Mouse (Mus musculus): ENCODE results near the gene Clec2l. TPM values are rescaled to one million over a fixed set of nuclear protein-coding genes. Genes with fewer than 3 reads are reported as not detected.

Gene Clec2l
- polyA plus RNA-seq, 2 experiments, result 0.09 TPM; not detected in 1

DNA sequence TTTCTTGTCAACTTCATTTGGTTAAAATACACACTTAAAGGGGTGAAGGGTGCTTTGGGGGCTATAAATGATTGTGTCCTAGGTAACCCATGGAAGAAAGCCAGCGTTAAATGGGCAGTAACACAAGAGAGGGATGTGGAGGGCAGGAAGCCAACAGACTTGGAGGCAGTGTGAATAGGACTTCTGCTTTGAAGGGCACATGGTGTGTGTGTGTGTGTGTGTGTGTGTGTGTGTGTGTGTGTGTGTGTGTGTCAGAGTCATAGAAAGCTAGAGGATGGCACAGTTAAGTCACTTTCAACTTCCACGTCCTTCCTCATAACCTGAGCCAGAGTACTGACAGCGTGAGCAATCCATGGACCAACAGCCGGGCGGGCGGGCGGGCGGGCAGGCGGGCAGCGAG is 26.0 kb downstream of the Clec2l start:
- H3K4me3 ChIP-seq (ENCODE audit: insufficient read depth in 1 of 2, low read depth in 2 of 2, low read length in 2 of 2), result no peak overlapping the region
- 92% methylated on average over 10 of the region's 10 CpGs for WGBS (ENCODE audit: insufficient replicate concordance)
- no peaks in the 10 kb centered on the region for H3K9me3 ChIP-seq (ENCODE audit: control insufficient read depth, low read length)
- TF ChIP-seq EP300 (IDR thresholded peaks at IDR 0.05; ENCODE audit: low read depth), result no peak
- TF ChIP-seq CTCF (IDR thresholded peaks at IDR 0.05; ENCODE audit: low read depth), result no peak
- H3K36me3 ChIP-seq (replicated peaks; ENCODE audit: control insufficient read depth, insufficient read depth, low read depth), result peaks cover 25% of the 10 kb centered on the region
- H3K4me1 ChIP-seq (replicated peaks; ENCODE audit: control insufficient read depth in 2 of 2, insufficient read depth in 2 of 2, low read length in 1 of 2), result no peaks in the 10 kb centered on the region
- DNase-seq (ENCODE audit: low read depth in 3 of 3, low spot score in 3 of 3) (no peak), ATAC-seq (ENCODE audit: insufficient read depth) (no peak)
- no peaks in the 10 kb centered on the region for H3K27me3 ChIP-seq (ENCODE audit: control insufficient read depth, insufficient read depth, low read length)
- H3K9ac ChIP-seq (replicated peaks), result no peak overlapping the region
- no peak overlapping the region for H3K27ac ChIP-seq
- no peak overlapping the region for H3K4me2 ChIP-seq (ENCODE audit: low read depth)

GRCm38 (mm10) chr6:38690615-38691014 is 27.7 kb downstream of the Clec2l start:
- Histone ChIP-seq H3K27me3 (ENCODE audit: control insufficient read depth, insufficient read depth, low read length) (no peaks in the 10 kb centered on the region), H3K9ac (replicated peaks) (no peak overlapping the region), H3K27ac (no peak overlapping the region), H3K9me3 (ENCODE audit: control insufficient read depth, low read length) (no peaks in the 10 kb centered on the region), H3K36me3 (replicated peaks; ENCODE audit: control insufficient read depth, insufficient read depth, low read depth) (peaks cover 39% of the 10 kb centered on the region), H3K4me3 (ENCODE audit: insufficient read depth in 1 of 2, low read depth in 2 of 2, low read length in 2 of 2) (no peak overlapping the region), H3K4me1 (replicated peaks; ENCODE audit: control insufficient read depth in 2 of 2, insufficient read depth in 2 of 2, low read length in 1 of 2) (no peaks in the 10 kb centered on the region), H3K4me2 (ENCODE audit: low read depth) (no peak overlapping the region)
- DNase-seq (ENCODE audit: low read depth in 3 of 3, low spot score in 3 of 3) (no peak), ATAC-seq (ENCODE audit: insufficient read depth) (no peak)
- TF ChIP-seq CTCF (IDR thresholded peaks at IDR 0.05; ENCODE audit: low read depth), result no peak
- TF ChIP-seq EP300 (IDR thresholded peaks at IDR 0.05; ENCODE audit: low read depth), result no peak
- 72% methylated on average over 4 of the region's 4 CpGs for WGBS (ENCODE audit: insufficient replicate concordance)

GRCm38 (mm10) chr6:38691052-38691451 is 28.2 kb downstream of the Clec2l start:
- Histone ChIP-seq H3K4me2 (ENCODE audit: low read depth) (no peak overlapping the region), H3K36me3 (replicated peaks; ENCODE audit: control insufficient read depth, insufficient read depth, low read depth) (peaks cover 43% of the 10 kb centered on the region), H3K9ac (replicated peaks) (no peak overlapping the region), H3K4me1 (replicated peaks; ENCODE audit: control insufficient read depth in 2 of 2, insufficient read depth in 2 of 2, low read length in 1 of 2) (no peaks in the 10 kb centered on the region), H3K27ac (no peak overlapping the region), H3K9me3 (ENCODE audit: control insufficient read depth, low read length) (no peaks in the 10 kb centered on the region), H3K27me3 (ENCODE audit: control insufficient read depth, insufficient read depth, low read length) (no peaks in the 10 kb centered on the region), H3K4me3 (ENCODE audit: insufficient read depth in 1 of 2, low read depth in 2 of 2, low read length in 2 of 2) (no peak overlapping the region)
- 87% methylated on average over 5 of the region's 5 CpGs for WGBS (ENCODE audit: insufficient replicate concordance)
- DNase-seq (ENCODE audit: low read depth in 3 of 3, low spot score in 3 of 3) (no peak), ATAC-seq (ENCODE audit: insufficient read depth) (no peak)
- TF ChIP-seq EP300 (IDR thresholded peaks at IDR 0.05; ENCODE audit: low read depth), result no peak
- TF ChIP-seq CTCF (IDR thresholded peaks at IDR 0.05; ENCODE audit: low read depth), result no peak

DNA sequence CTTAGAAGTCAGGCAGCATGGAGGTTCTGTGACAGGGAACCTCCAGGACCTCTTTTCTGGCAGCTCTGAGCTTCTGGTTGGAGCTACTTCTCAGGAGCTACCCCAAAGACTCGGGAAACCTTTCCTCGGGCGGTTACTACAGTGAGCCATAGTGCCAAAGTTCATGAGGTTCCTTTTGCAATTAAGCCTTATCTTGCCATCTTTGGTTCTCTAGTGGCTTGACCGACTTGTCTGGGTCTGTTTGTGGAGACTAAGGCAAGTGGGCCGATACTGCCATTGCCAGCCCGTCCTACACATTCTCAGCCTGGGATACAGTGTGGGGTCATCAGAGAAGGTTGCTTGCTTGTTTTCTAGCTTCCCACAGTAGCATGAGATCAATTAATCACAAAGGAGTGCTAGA is 29.7 kb downstream of the Clec2l start:
- DNase-seq (ENCODE audit: low read depth in 3 of 3, low spot score in 3 of 3), result no peak
- no peaks in the 10 kb centered on the region for H3K4me1 ChIP-seq (replicated peaks; ENCODE audit: control insufficient read depth in 2 of 2, insufficient read depth in 2 of 2, low read length in 1 of 2)
- no peaks in the 10 kb centered on the region for H3K27me3 ChIP-seq (ENCODE audit: control insufficient read depth, insufficient read depth, low read length)
- ATAC-seq (ENCODE audit: insufficient read depth), result no peak
- no peak overlapping the region for H3K4me2 ChIP-seq (ENCODE audit: low read depth)
- no peak overlapping the region for H3K9ac ChIP-seq (replicated peaks)
- TF ChIP-seq CTCF (IDR thresholded peaks at IDR 0.05; ENCODE audit: low read depth) (no peak), EP300 (IDR thresholded peaks at IDR 0.05; ENCODE audit: low read depth) (no peak)
- no peaks in the 10 kb centered on the region for H3K9me3 ChIP-seq (ENCODE audit: control insufficient read depth, low read length)
- WGBS (ENCODE audit: insufficient replicate concordance), result 81% methylated on average over 6 of the region's 6 CpGs
- no peak overlapping the region for H3K27ac ChIP-seq
- no peak overlapping the region for H3K4me3 ChIP-seq (ENCODE audit: insufficient read depth in 1 of 2, low read depth in 2 of 2, low read length in 2 of 2)
- peaks cover 56% of the 10 kb centered on the region for H3K36me3 ChIP-seq (replicated peaks; ENCODE audit: control insufficient read depth, insufficient read depth, low read depth)

- peaks cover 78% of the 10 kb centered on the region for H3K36me3 ChIP-seq (replicated peaks; ENCODE audit: control insufficient read depth, insufficient read depth, low read depth)
These were observed 32.6 kb downstream of the Clec2l start for GRCm38 (mm10) chr6:38695380-38696054.

More at GRCm38 (mm10) chr6:38695380-38696054, 32.6 kb downstream of the Clec2l start:
- TF ChIP-seq EP300 (IDR thresholded peaks at IDR 0.05; ENCODE audit: low read depth) (no peak), CTCF (IDR thresholded peaks at IDR 0.05; ENCODE audit: low read depth) (peak; percentile 90)
- peak; percentile 49 to 57 (median 52) for DNase-seq (ENCODE audit: low read depth in 3 of 3, low spot score in 3 of 3)
- no peak overlapping the region for H3K4me3 ChIP-seq (ENCODE audit: insufficient read depth in 1 of 2, low read depth in 2 of 2, low read length in 2 of 2)
- no peaks in the 10 kb centered on the region for H3K4me1 ChIP-seq (replicated peaks; ENCODE audit: control insufficient read depth in 2 of 2, insufficient read depth in 2 of 2, low read length in 1 of 2)
- ATAC-seq (ENCODE audit: insufficient read depth), result peak; percentile 55; the same call in 1 of the 2 replicates
- no peak overlapping the region for H3K4me2 ChIP-seq (ENCODE audit: low read depth)
- 37% methylated on average over 9 of the region's 9 CpGs for WGBS (ENCODE audit: insufficient replicate concordance)
- no peak overlapping the region for H3K9ac ChIP-seq (replicated peaks)
- H3K27me3 ChIP-seq (ENCODE audit: control insufficient read depth, insufficient read depth, low read length), result no peaks in the 10 kb centered on the region
- no peak overlapping the region for H3K27ac ChIP-seq
- H3K9me3 ChIP-seq (ENCODE audit: control insufficient read depth, low read length), result no peaks in the 10 kb centered on the region
